Mouse (Mus musculus): ENCODE results near the gene Ice2.

GRCm38 (mm10) chr9:69475873-69476272 is 78.2 kb downstream of the Ice2 start:
- TF ChIP-seq CTCF (IDR thresholded peaks at IDR 0.05; ENCODE audit: low read depth, low read length): no peak
- TF ChIP-seq GATA1 (IDR thresholded peaks at IDR 0.05; ENCODE audit: borderline replicate concordance, low read length): no peak
